Mouse (Mus musculus) heart, postnatal 0 days (tissue): Measurements from ENCODE around the gene Sod3.

Source experiments
- CTCF ChIP-seq: IDR thresholded peaks from 2 replicates; pipeline ENCODE4 v1.5.1; 2016; ENCODE audit warnings: antibody characterized with exemption, control low read depth, low read depth
- EP300 ChIP-seq: IDR thresholded peaks from 2 replicates; pipeline ENCODE4 v1.6.1; 2016; ENCODE audit warnings: antibody characterized with exemption, low read depth

DNA sequence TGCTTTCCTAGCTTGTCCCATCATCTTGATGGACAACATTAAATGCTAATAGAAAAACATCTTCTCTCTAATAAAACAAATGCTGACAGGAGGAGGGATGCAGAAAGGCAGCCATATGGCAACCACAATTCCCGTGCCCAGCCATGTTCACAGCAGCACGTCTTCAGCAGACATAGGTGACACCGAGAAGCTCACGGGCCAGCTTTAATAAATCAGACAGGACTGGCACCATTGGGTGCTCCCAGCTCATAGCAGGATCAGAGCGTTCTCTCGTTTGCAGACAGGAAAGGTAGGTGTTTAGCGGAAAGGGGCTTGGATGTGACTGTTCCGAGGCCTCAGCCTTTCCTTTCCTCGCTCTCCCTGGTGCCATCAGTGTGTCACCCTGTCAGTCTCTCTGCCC is 12.3 kb downstream of the Sod3 start:
- TF ChIP-seq CTCF (no peak), EP300 (no peak)
